Comparison of ENCODE assay signal across 13 mouse cellular contexts in genomic region chr4:154754445-154754844, GRCm38 (mm10).
DNase-seq lines count a peak whose midpoint lies in the region; ATAC-seq and TF ChIP-seq lines count a peak whose summit lies in the region.
"Had no signal": no experiment of that assay in that cellular context is flagged by ENCODE, and none has a peak within 500 bp of the region (broad histone marks: within the 10 kb centered on the region; RNA-seq: fewer than 3 reads in every experiment).

No protein-coding gene starts in this region.

- TF ChIP-seq POLR2A in cortical plate, adult 2 months (IDR thresholded peaks at IDR 0.05; ENCODE audit: extremely low read depth, insufficient read depth, low read length), result no peak

- intact Hi-C loops in heart, postnatal 10 days (cut with DNase I), result no loop called here

- H3K9me3 ChIP-seq in heart, embryonic 10.5 days, result no peaks in the 10 kb centered on the region
- H3K9me3 ChIP-seq in lung, embryonic 14.5 days (ENCODE audit: low read depth, low read length), result no peaks in the 10 kb centered on the region
- H3K9me3 ChIP-seq: heart, embryonic 13.5 days; liver, embryonic 13.5 days had no signal

- TF ChIP-seq CTCF in lung, embryonic 14.5 days (IDR thresholded peaks at IDR 0.05; ENCODE audit: low read depth), result peak; percentile 40
- TF ChIP-seq CTCF in cortical plate, adult 2 months (IDR thresholded peaks at IDR 0.05; ENCODE audit: extremely low read depth, insufficient read depth, low read length), result peak; percentile 46

- ATAC-seq in lung, embryonic 14.5 days (ENCODE audit: insufficient read depth), result no peak
- ATAC-seq: hindbrain, embryonic 16.5 days had no signal

- H3K4me3 ChIP-seq in heart, embryonic 10.5 days, result no peak overlapping the region
- no peak overlapping the region for H3K4me3 ChIP-seq in lung, embryonic 14.5 days (ENCODE audit: low read depth, low read length)
- no peak overlapping the region for H3K4me3 ChIP-seq in cortical plate, adult 2 months (ENCODE audit: insufficient read depth, low read length)
- H3K4me3 ChIP-seq: erythroblast, embryonic 14.5 days; heart, embryonic 13.5 days; liver, embryonic 13.5 days had no signal

- no peak overlapping the region for H3K4me2 ChIP-seq in lung, embryonic 14.5 days
- H3K4me2 ChIP-seq: heart, embryonic 13.5 days; liver, embryonic 13.5 days had no signal

- no peak overlapping the region for H3K27ac ChIP-seq in heart, embryonic 10.5 days
- H3K27ac ChIP-seq in lung, embryonic 14.5 days (ENCODE audit: low read depth), result no peak overlapping the region
- no peak overlapping the region for H3K27ac ChIP-seq in cortical plate, adult 2 months (ENCODE audit: insufficient read depth, low read length)
- H3K27ac ChIP-seq: heart, embryonic 13.5 days; liver, embryonic 13.5 days had no signal

- peak; percentile 27 to 52 for DNase-seq in heart, postnatal 10 days
- no peak for DNase-seq in heart, embryonic 10.5 days (ENCODE audit: low spot score)
- DNase-seq in lung, embryonic 14.5 days, result peak; percentile 19
- DNase-seq in lung, postnatal 25 days (ENCODE audit: low spot score), result no peak
- peak; percentile 31 for DNase-seq in NIH3T3 (ENCODE audit: low read depth)
- DNase-seq in spleen, postnatal 4 days (ENCODE audit: low spot score in 2 of 2), result no peak
- DNase-seq: adrenal gland, postnatal 10 days; kidney, postnatal 14 days; liver, embryonic 13.5 days had no signal

- WGBS in heart, embryonic 10.5 days, result 74% methylated on average over 8 of the region's 8 CpGs
- WGBS in lung, embryonic 14.5 days, result 58% methylated on average over 8 of the region's 8 CpGs

- peaks cover 11% of the 10 kb centered on the region for H3K4me1 ChIP-seq in heart, embryonic 10.5 days
- no peaks in the 10 kb centered on the region for H3K4me1 ChIP-seq in lung, embryonic 14.5 days (ENCODE audit: insufficient read depth)
- H3K4me1 ChIP-seq in cortical plate, adult 2 months (ENCODE audit: control insufficient read depth, insufficient read depth, low read length), result no peaks in the 10 kb centered on the region
- H3K4me1 ChIP-seq: heart, embryonic 13.5 days; liver, embryonic 13.5 days had no signal

- H3K27me3 ChIP-seq in heart, embryonic 10.5 days (ENCODE audit: insufficient read depth, poor library complexity, severe bottlenecking), result peaks cover 26% of the 10 kb centered on the region
- H3K27me3 ChIP-seq in lung, embryonic 14.5 days (ENCODE audit: insufficient read depth, low read length), result no peaks in the 10 kb centered on the region
- H3K27me3 ChIP-seq: liver, embryonic 13.5 days had no signal

- H3K36me3 ChIP-seq in heart, embryonic 10.5 days, result no peaks in the 10 kb centered on the region
- H3K36me3 ChIP-seq in lung, embryonic 14.5 days (ENCODE audit: insufficient read depth), result no peaks in the 10 kb centered on the region
- H3K36me3 ChIP-seq: heart, embryonic 13.5 days; liver, embryonic 13.5 days had no signal

- H3K9ac ChIP-seq in lung, embryonic 14.5 days, result no peak overlapping the region
- H3K9ac ChIP-seq: heart, embryonic 13.5 days; liver, embryonic 13.5 days had no signal

Comparison
In these comparisons a context has a peak if more than half of its experiments do, and no peak if none do; other contexts are left out.
1. DNase-seq: peak in heart, postnatal 10 days (2 of 2), lung, embryonic 14.5 days (single experiment) and NIH3T3 (single experiment); none in heart, embryonic 10.5 days (single experiment), lung, postnatal 25 days (single experiment) and spleen, postnatal 4 days (0 of 2).